Mouse (Mus musculus): ENCODE data around the gene Ttll13. TPM values are rescaled to one million over a fixed set of nuclear protein-coding genes. Genes with fewer than 3 reads are reported as not detected.

The Ttll13 gene
- total RNA-seq, 2 experiments from 2014 or later: 0.12 to 0.36 TPM

GRCm38 (mm10) chr7:80214459-80214858 is 31.7 kb upstream of the Ttll13 start:
- DNase-seq: no peak

- peak; percentile 73 to 88 for DNase-seq
These were observed 30.8 kb upstream of the Ttll13 start for GRCm38 (mm10) chr7:80215398-80215797.

GRCm38 (mm10) chr7:80216566-80216965 is 29.6 kb upstream of the Ttll13 start:
- peak; percentile 76 to 89 for DNase-seq

GRCm38 (mm10) chr7:80218666-80219065 is 27.5 kb upstream of the Ttll13 start:
- no peak for DNase-seq

- DNase-seq: no peak
These were observed 25.9 kb upstream of the Ttll13 start for GRCm38 (mm10) chr7:80220237-80220797.

GRCm38 (mm10) chr7:80221179-80221750 is 24.9 kb upstream of the Ttll13 start:
- no peak for DNase-seq

- DNase-seq: no peak
These were observed 19.1 kb upstream of the Ttll13 start for GRCm38 (mm10) chr7:80227065-80227464.

GRCm38 (mm10) chr7:80230196-80230595 is 16.0 kb upstream of the Ttll13 start:
- DNase-seq: no peak

- no peak for DNase-seq
These were observed 14.1 kb upstream of the Ttll13 start for GRCm38 (mm10) chr7:80231971-80232488.

GRCm38 (mm10) chr7:80232489-80233029 is 13.6 kb upstream of the Ttll13 start, which contains the start of the genes Cib1 and Gdpgp1:
Gene Cib1 (minus strand): TSS chr7:80232813.
Gene Gdpgp1 (plus strand): TSS chr7:80232865.
- DNase-seq: peak; percentile 96 to 98

GRCm38 (mm10) chr7:80233799-80234198 is 12.4 kb upstream of the Ttll13 start:
- DNase-seq: no peak

- DNase-seq: no peak
These were observed 7.6 kb upstream of the Ttll13 start for GRCm38 (mm10) chr7:80238542-80238941.

GRCm38 (mm10) chr7:80241661-80242060 is 4.5 kb upstream of the Ttll13 start:
- no peak for DNase-seq

- DNase-seq: no peak
These were observed 1.3 kb upstream of the Ttll13 start for GRCm38 (mm10) chr7:80244851-80245250.

GRCm38 (mm10) chr7:80246859-80247258 is 683 bp downstream of the Ttll13 start:
- DNase-seq: no peak

- DNase-seq: no peak
These were observed 6.3 kb downstream of the Ttll13 start for GRCm38 (mm10) chr7:80252437-80252836.

- no peak for DNase-seq
These were observed 6.7 kb downstream of the Ttll13 start for GRCm38 (mm10) chr7:80252886-80253285.

- DNase-seq: no peak
These were observed 9.8 kb downstream of the Ttll13 start for GRCm38 (mm10) chr7:80255981-80256380.

GRCm38 (mm10) chr7:80257706-80258105 is 11.5 kb downstream of the Ttll13 start:
- DNase-seq: no peak

GRCm38 (mm10) chr7:80260625-80261371 is 14.6 kb downstream of the Ttll13 start, which contains the start of gene Ngrn:
Gene Ngrn (plus strand): TSS chr7:80261215.
- DNase-seq: peak; percentile 92 to 93

GRCm38 (mm10) chr7:80261372-80261990 is 15.3 kb downstream of the Ttll13 start:
- DNase-seq: no peak

GRCm38 (mm10) chr7:80264606-80265005 is 18.4 kb downstream of the Ttll13 start:
- no peak for DNase-seq
